17 mouse cellular contexts compared by ENCODE assay signal in genomic region chr7:109690961-109691360, GRCm38 (mm10). TPM values are rescaled to one million over a fixed set of nuclear protein-coding genes. Genes with fewer than 3 reads are reported as not detected.
A peak's percentile ranks its signal among the peaks of the same experiment; 100 is the strongest.
DNase-seq lines count a peak whose midpoint lies in the region; ATAC-seq and TF ChIP-seq lines count a peak whose summit lies in the region.
"Had no signal": no experiment of that assay in that cellular context is flagged by ENCODE, and none has a peak within 500 bp of the region (broad histone marks: within the 10 kb centered on the region; RNA-seq: fewer than 3 reads in every experiment).

No protein-coding gene starts in this region.

- no peak for TF ChIP-seq POLR2A in lung, adult 2 months (IDR thresholded peaks at IDR 0.05; ENCODE audit: borderline replicate concordance, extremely low read depth, low read depth, low read length)

- no peak for TF ChIP-seq CTCF in intestine, postnatal 0 days (IDR thresholded peaks at IDR 0.05; ENCODE audit: low read depth)
- no peak for TF ChIP-seq CTCF in lung, embryonic 14.5 days (IDR thresholded peaks at IDR 0.05; ENCODE audit: low read depth)
- TF ChIP-seq CTCF in lung, adult 2 months (IDR thresholded peaks at IDR 0.05; ENCODE audit: insufficient read depth, low read length): no peak

- WGBS in intestine, embryonic 15.5 days: 65% methylated on average over 5 of the region's 5 CpGs
- 59% methylated on average over 5 of the region's 5 CpGs for WGBS in intestine, postnatal 0 days
- WGBS in lung, embryonic 14.5 days: 43% methylated on average over 5 of the region's 5 CpGs
- WGBS in lung, adult 2 months: 37% methylated on average over 5 of the region's 5 CpGs
- 37% methylated on average over 5 of the region's 5 CpGs for WGBS in lung, embryonic 15.5 days

- H3K9ac ChIP-seq in intestine, embryonic 15.5 days: no peak overlapping the region
- H3K9ac ChIP-seq in intestine, postnatal 0 days (ENCODE audit: low read depth, low read length): no peak overlapping the region
- H3K9ac ChIP-seq in lung, embryonic 14.5 days: no peak overlapping the region
- H3K9ac ChIP-seq in lung, embryonic 15.5 days: no peak overlapping the region
- H3K9ac ChIP-seq: forebrain, embryonic 12.5 days; hindbrain, embryonic 14.5 days had no signal

- H3K9me3 ChIP-seq in intestine, embryonic 15.5 days: no peaks in the 10 kb centered on the region
- no peaks in the 10 kb centered on the region for H3K9me3 ChIP-seq in intestine, postnatal 0 days (ENCODE audit: control insufficient read depth)
- H3K9me3 ChIP-seq in lung, embryonic 14.5 days (ENCODE audit: low read depth, low read length): no peaks in the 10 kb centered on the region
- no peaks in the 10 kb centered on the region for H3K9me3 ChIP-seq in lung, embryonic 15.5 days
- H3K9me3 ChIP-seq: forebrain, embryonic 12.5 days had no signal

- no peaks in the 10 kb centered on the region for H3K27me3 ChIP-seq in intestine, embryonic 15.5 days (replicated peaks)
- no peaks in the 10 kb centered on the region for H3K27me3 ChIP-seq in intestine, postnatal 0 days (replicated peaks; ENCODE audit: control insufficient read depth, insufficient read depth, low read length)
- H3K27me3 ChIP-seq in lung, embryonic 14.5 days (ENCODE audit: insufficient read depth, low read length): no peaks in the 10 kb centered on the region
- H3K27me3 ChIP-seq in lung, embryonic 15.5 days: no peaks in the 10 kb centered on the region
- H3K27me3 ChIP-seq: forebrain, embryonic 12.5 days had no signal

- peak; percentile 87 for DNase-seq in lung, embryonic 14.5 days
- no peak for DNase-seq in lung, adult 2 months
- peak; percentile 80 for DNase-seq in lung, postnatal 36 days
- DNase-seq in cerebellum, adult 9-11 months: no peak
- DNase-seq: adrenal gland, adult 2 months; cerebellum, adult 8-10 months; layer of hippocampus, adult 9-11 months; left cerebral cortex, postnatal 4 days; liver; thymus, postnatal 36 days had no signal

- no peak overlapping the region for H3K4me2 ChIP-seq in intestine, embryonic 15.5 days (replicated peaks)
- no peak overlapping the region for H3K4me2 ChIP-seq in intestine, postnatal 0 days (replicated peaks; ENCODE audit: low read depth)
- no peak overlapping the region for H3K4me2 ChIP-seq in lung, embryonic 14.5 days
- H3K4me2 ChIP-seq in lung, embryonic 15.5 days: no peak overlapping the region
- H3K4me2 ChIP-seq: forebrain, embryonic 12.5 days; hindbrain, embryonic 14.5 days had no signal

- H3K36me3 ChIP-seq in intestine, embryonic 15.5 days: no peaks in the 10 kb centered on the region
- H3K36me3 ChIP-seq in intestine, postnatal 0 days (ENCODE audit: control insufficient read depth, insufficient read depth): no peaks in the 10 kb centered on the region
- H3K36me3 ChIP-seq in lung, embryonic 14.5 days (ENCODE audit: insufficient read depth): no peaks in the 10 kb centered on the region
- no peaks in the 10 kb centered on the region for H3K36me3 ChIP-seq in lung, embryonic 15.5 days
- H3K36me3 ChIP-seq: forebrain, embryonic 12.5 days had no signal

- H3K4me3 ChIP-seq in intestine, embryonic 15.5 days (replicated peaks): no peak overlapping the region
- H3K4me3 ChIP-seq in intestine, postnatal 0 days (ENCODE audit: low read depth, low read length): no peak overlapping the region
- H3K4me3 ChIP-seq in lung, embryonic 14.5 days (ENCODE audit: low read depth, low read length): no peak overlapping the region
- no peak overlapping the region for H3K4me3 ChIP-seq in lung, adult 2 months (replicated peaks; ENCODE audit: extremely low read depth, low read depth, low read length)
- H3K4me3 ChIP-seq in lung, embryonic 15.5 days: no peak overlapping the region
- H3K4me3 ChIP-seq: forebrain, embryonic 12.5 days; left cerebral cortex, adult 2 months had no signal

- no peak; the same call in 1 of the 2 replicates for ATAC-seq in intestine, embryonic 15.5 days
- no peak for ATAC-seq in intestine, postnatal 0 days
- peak; percentile 36; the same call in 1 of the 2 replicates for ATAC-seq in lung, embryonic 14.5 days (ENCODE audit: insufficient read depth)
- peak; percentile 17; the same call in 1 of the 2 replicates for ATAC-seq in lung, embryonic 15.5 days (ENCODE audit: borderline replicate concordance, extremely low read depth, low FRiP score, low TSS enrichment)

- 0 out of 2 replicates have a peak overlapping the region, but pooled peaks have one; percentile 27 for H3K27ac ChIP-seq in intestine, embryonic 15.5 days
- H3K27ac ChIP-seq in intestine, postnatal 0 days (ENCODE audit: low read depth, low read length): no peak overlapping the region
- H3K27ac ChIP-seq in lung, embryonic 14.5 days (ENCODE audit: low read depth): no peak overlapping the region; the same call in 1 of the 2 replicates
- H3K27ac ChIP-seq in lung, embryonic 15.5 days: peak overlapping the region; percentile 70
- H3K27ac ChIP-seq: forebrain, embryonic 12.5 days; hindbrain, embryonic 14.5 days; left cerebral cortex, adult 2 months had no signal

- 0 out of 2 replicates have a peak, but pooled peaks cover 4% of the 10 kb centered on the region for H3K4me1 ChIP-seq in intestine, embryonic 15.5 days (replicated peaks)
- H3K4me1 ChIP-seq in intestine, postnatal 0 days (replicated peaks; ENCODE audit: control insufficient read depth, insufficient read depth, low read length): no peaks in the 10 kb centered on the region
- H3K4me1 ChIP-seq in lung, embryonic 14.5 days (ENCODE audit: insufficient read depth): peaks cover 4% of the 10 kb centered on the region; the same call in 1 of the 2 replicates
- H3K4me1 ChIP-seq in lung, adult 2 months (ENCODE audit: control insufficient read depth, insufficient read depth, low read length): peaks cover 25% of the 10 kb centered on the region
- peaks cover 25% of the 10 kb centered on the region for H3K4me1 ChIP-seq in lung, embryonic 15.5 days

RNA-seq across cellular contexts. Expression of gene St5, which starts 12.4 kb away (rescaled TPM):
- 61.3 and 64.4 TPM in 2 replicates for polyA plus RNA-seq in intestine, embryonic 15.5 days (2015; fragmentation: Nextera tagmentation; extraction: Ambion mirVana)
- 46.7 and 49.7 TPM in 2 replicates for polyA plus RNA-seq in intestine, postnatal 0 days (2015; fragmentation: Nextera tagmentation; extraction: Ambion mirVana)
- polyA plus RNA-seq in lung, embryonic 14.5 days (2014; fragmentation: Nextera tagmentation; extraction: Ambion mirVana): 67.4 and 68.6 TPM in 2 replicates
- 89.9 and 123 TPM in 2 replicates for polyA plus RNA-seq in lung, adult 2 months (2012; rRNA removed)
- polyA plus RNA-seq in lung, embryonic 15.5 days (2015; fragmentation: Nextera tagmentation; extraction: Ambion mirVana): 59.6 and 61.2 TPM in 2 replicates

RNA-seq across cellular contexts. Expression of gene Akip1, which starts 12.5 kb away (rescaled TPM):
- 38.1 and 38.6 TPM in 2 replicates for polyA plus RNA-seq in intestine, embryonic 15.5 days (2015; fragmentation: Nextera tagmentation; extraction: Ambion mirVana)
- 29.8 and 30.1 TPM in 2 replicates for polyA plus RNA-seq in intestine, postnatal 0 days (2015; fragmentation: Nextera tagmentation; extraction: Ambion mirVana)
- polyA plus RNA-seq in lung, embryonic 14.5 days (2014; fragmentation: Nextera tagmentation; extraction: Ambion mirVana): 32.4 and 33.7 TPM in 2 replicates
- 16.3 and 18.3 TPM in 2 replicates for polyA plus RNA-seq in lung, adult 2 months (2012; rRNA removed)
- 39.3 and 41.2 TPM in 2 replicates for polyA plus RNA-seq in lung, embryonic 15.5 days (2015; fragmentation: Nextera tagmentation; extraction: Ambion mirVana)

RNA-seq across cellular contexts. Expression of gene BC051019, which starts 32.7 kb away (rescaled TPM):
- polyA plus RNA-seq in intestine, embryonic 15.5 days (2015; fragmentation: Nextera tagmentation; extraction: Ambion mirVana): 0.14 and 0.16 TPM in 2 replicates
- not detected in 2 replicates for polyA plus RNA-seq in intestine, postnatal 0 days (2015; fragmentation: Nextera tagmentation; extraction: Ambion mirVana)
- polyA plus RNA-seq in lung, embryonic 14.5 days (2014; fragmentation: Nextera tagmentation; extraction: Ambion mirVana): 0.38 TPM in 1 of 2 replicates, not detected in the other
- polyA plus RNA-seq in lung, adult 2 months (2012; rRNA removed): 17.8 and 19.7 TPM in 2 replicates
- polyA plus RNA-seq in lung, embryonic 15.5 days (2015; fragmentation: Nextera tagmentation; extraction: Ambion mirVana): 2.1 and 2.5 TPM in 2 replicates
- polyA plus RNA-seq: adrenal gland, adult 2 months; embryonic facial prominence, embryonic 11.5 days; forebrain, embryonic 12.5 days had no signal

RNA-seq across cellular contexts. Expression of gene Ascl3, which starts 40.6 kb away (rescaled TPM):
- not detected in 2 replicates for polyA plus RNA-seq in intestine, embryonic 15.5 days (2015; fragmentation: Nextera tagmentation; extraction: Ambion mirVana)
- 0.52 and 0.98 TPM in 2 replicates for polyA plus RNA-seq in intestine, postnatal 0 days (2015; fragmentation: Nextera tagmentation; extraction: Ambion mirVana)
- polyA plus RNA-seq in lung, embryonic 14.5 days (2014; fragmentation: Nextera tagmentation; extraction: Ambion mirVana): 0.38 TPM in 1 of 2 replicates, not detected in the other
- 0.38 and 0.62 TPM in 2 replicates for polyA plus RNA-seq in lung, adult 2 months (2012; rRNA removed)
- polyA plus RNA-seq in lung, embryonic 15.5 days (2015; fragmentation: Nextera tagmentation; extraction: Ambion mirVana): 0.30 TPM in 1 of 2 replicates, not detected in the other
- polyA plus RNA-seq: embryonic facial prominence, embryonic 11.5 days; forebrain, embryonic 12.5 days; hindbrain, embryonic 14.5 days had no signal

Comparison
In these comparisons a context has a peak if more than half of its experiments do, and no peak if none do; other contexts are left out.
1. H3K27ac ChIP-seq: peak in intestine, embryonic 15.5 days (single experiment) and lung, embryonic 15.5 days (single experiment); none in intestine, postnatal 0 days (single experiment) and lung, embryonic 14.5 days (single experiment).
2. DNase-seq: peak in lung, embryonic 14.5 days (single experiment) and lung, postnatal 36 days (single experiment); none in lung, adult 2 months (single experiment) and cerebellum, adult 9-11 months (single experiment).
3. ATAC-seq: peak in lung, embryonic 14.5 days (single experiment) and lung, embryonic 15.5 days (single experiment); none in intestine, embryonic 15.5 days (single experiment) and intestine, postnatal 0 days (single experiment).